Mouse (Mus musculus): ENCODE measurements around the gene Gm20547.
"Not testable (repeated sequence)": the region's sequence is repeated elsewhere in the genome, so short reads cannot be mapped to it uniquely, and the experiment has no call there.

The Gm20547 gene

GRCm38 (mm10) chr17:34881683-34882310 is at the start of gene Gm20547:
TSS of gene Gm20547 (minus strand) at chr17:34882042.
- no peak for DNase-seq (ENCODE audit: low spot score in 2 of 2)

DNA sequence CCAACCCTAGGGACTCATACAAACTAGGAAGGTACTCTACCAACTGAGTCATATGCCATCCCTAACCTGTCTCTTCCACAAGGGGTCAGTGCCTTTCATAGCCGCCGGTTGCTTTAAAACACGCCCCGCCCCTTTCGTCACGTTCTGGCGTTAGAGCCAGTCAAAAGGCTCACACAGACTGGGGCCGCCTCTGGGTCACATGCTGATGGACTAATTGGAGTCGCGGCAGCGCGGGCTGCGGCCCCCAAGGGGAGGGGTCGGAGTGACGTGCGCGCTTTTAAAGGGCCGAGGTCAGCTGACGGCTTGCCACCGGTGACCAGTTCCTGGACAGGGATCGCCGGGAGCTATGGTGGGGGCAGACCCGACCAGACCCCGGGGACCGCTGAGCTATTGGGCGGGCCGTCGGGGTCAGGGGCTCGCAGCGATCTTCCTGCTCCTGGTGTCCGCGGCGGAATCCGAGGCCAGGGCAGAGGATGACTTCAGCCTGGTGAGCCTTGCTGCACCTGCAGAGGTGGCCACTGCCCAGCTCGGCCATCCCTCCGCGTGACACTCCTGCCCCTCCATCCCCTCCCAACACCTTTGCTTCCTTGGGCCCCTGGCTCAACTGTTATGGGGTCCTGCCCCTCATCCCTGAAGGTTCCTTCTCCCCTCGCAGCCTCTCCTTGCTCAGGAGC is 49.4 kb upstream of the Gm20547 start, which contains the start of gene Neu1:
Neu1 (plus strand) TSS at position 193 of the 674 bp plus-strand sequence.
- DNase-seq (ENCODE audit: low spot score in 2 of 2): peak; percentile 95 to 97

DNA sequence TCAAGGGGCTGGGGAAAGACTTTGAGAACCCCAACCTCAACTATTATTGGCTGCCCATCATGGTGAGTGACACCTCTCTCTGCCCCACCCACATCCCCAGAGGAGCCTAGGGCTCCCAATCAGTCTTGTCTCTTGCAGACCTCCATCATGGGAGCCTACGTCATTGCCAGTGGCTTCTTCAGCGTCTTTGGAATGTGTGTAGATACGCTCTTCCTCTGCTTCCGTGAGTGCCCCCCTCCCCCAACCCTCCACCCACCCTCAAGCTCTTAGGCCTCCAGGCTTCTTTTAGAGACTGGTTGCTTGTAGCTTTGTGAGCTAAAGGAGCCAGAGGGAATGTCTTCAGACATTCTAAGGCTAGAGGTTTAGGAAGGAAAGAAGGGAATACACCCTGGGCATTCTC is 47.0 kb upstream of the Gm20547 start:
- no peak for DNase-seq (ENCODE audit: low spot score in 2 of 2)

DNA sequence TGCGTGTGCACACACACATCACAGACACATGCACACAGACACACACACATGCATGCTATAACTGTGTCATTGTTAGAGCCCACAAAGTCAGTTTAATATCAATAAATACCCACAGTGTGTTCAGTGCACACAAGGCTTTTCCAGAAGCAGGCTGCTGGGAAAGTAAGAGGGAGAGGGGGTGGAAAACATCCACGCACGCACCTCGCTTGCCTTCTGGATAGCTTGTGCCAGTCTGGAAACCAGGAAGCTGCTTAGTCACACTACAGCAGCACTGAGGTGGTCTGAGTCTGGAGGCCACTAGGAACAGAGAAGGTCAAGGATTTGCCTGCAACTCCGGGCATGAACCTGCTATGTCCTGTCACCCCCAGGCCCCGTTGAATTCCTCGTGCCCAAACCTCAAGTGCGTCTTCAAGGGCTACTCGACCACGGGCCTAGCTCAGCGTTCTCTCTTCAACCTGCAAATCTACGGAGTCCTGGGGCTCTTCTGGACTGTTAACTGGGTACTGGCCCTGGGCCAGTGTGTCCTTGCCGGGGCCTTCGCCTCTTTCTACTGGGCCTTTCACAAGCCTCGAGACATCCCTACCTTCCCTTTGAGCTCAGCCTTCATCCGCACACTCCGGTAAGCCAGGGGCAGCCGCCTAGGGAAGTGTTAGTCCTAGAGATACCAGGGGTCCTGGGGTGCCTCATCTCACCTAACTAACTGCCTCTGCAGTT is 45.6 kb upstream of the Gm20547 start:
- DNase-seq (ENCODE audit: low spot score in 2 of 2): no peak

DNA sequence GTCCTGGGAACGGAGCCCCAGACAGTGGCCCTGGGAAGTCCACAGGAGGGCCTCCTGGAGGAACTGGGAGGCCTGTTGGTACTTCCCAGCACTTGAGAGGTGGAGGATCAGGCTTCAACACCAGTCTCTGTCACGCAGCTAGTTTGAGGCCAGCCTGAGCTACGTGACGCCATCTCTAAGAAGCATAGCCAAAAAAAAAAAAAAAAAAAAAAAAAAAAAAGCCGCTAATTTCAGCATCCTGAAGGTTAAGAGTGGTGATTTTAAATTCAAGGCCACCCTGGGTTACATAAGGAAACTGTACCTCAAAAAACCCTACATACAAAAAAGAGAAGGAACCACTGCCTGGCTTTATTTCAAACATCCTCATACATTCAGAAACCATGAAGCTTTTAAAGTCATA is 42.4 kb upstream of the Gm20547 start:
- no peak for DNase-seq (ENCODE audit: low spot score in 2 of 2)

- no peak for DNase-seq (ENCODE audit: low spot score in 2 of 2)
Measured at GRCm38 (mm10) chr17:34922939-34923338, 41.1 kb upstream of the Gm20547 start.

- DNase-seq (ENCODE audit: low spot score in 2 of 2): no peak
Measured at GRCm38 (mm10) chr17:34917188-34917587, 35.3 kb upstream of the Gm20547 start.

DNA sequence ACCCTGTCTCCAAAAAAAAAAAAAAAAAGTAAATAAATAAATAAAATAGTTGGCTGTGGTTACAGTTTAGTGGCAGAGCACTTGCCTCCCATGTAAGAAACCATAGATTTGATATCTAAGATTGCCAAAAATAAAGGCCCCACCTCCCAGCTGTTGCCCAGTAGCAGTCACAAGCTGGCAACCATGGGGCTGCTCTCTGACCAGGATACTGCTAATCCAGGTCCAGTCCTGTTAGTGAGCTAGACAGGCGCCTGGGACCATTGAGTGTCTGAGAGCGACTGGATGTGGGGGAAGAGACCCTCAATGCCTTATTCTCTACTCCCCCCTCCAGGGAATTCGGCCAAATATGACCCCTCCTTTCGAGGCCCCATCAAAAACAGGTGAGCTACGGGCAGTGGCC is 34.5 kb upstream of the Gm20547 start:
- DNase-seq (ENCODE audit: low spot score in 2 of 2): no peak

DNA sequence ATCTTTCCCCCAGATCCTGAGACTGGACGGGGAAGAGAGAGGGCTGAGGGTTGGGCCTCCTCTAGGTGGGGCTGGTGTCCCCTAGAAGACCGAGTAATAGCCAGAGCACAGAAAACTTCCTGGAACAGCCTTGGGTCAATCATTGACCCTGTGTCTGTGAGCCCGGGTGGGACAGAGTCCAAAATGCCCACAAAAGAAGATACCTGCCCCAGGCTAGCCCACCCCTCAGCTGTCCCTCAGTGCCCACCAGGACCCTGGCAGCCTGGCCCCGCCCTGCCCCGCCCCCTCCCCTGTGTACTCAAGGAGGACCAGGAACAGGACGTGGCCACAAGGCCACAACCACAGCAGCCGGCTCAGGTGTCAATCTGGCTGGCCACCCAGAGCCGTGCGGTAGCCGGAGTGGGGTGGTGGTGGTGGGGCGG is 33.6 kb upstream of the Gm20547 start:
- DNase-seq (ENCODE audit: low spot score in 2 of 2): no peak

- DNase-seq (ENCODE audit: low spot score in 2 of 2): no peak
Measured at GRCm38 (mm10) chr17:34913930-34914665, 32.3 kb upstream of the Gm20547 start, which contains the start of gene Slc44a4. TSS of gene Slc44a4 (plus strand) at chr17:34914466.

DNA sequence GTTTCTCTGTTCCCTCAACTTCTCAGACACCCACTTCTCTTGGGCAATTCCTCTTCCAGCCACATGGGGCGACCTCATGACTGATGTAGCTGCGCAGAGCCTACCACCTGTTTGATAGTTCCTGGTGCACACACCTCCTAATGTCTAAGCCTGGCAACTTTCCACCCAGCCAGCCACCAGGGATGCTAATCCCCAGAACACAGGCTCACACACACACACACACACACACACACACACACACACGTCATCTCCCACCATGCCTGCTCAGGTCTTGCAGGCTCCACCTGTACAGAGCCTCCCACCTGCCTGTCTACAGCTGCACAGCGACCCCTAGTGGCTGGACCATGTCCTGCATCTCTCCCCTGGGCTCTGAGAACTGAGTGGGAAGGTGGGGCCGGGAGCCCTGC is 30.1 kb upstream of the Gm20547 start:
- peak; percentile 85 to 97 for DNase-seq (ENCODE audit: low spot score in 2 of 2)

- DNase-seq (ENCODE audit: low spot score in 2 of 2): no peak
Measured at GRCm38 (mm10) chr17:34910982-34911381, 29.1 kb upstream of the Gm20547 start.

- DNase-seq (ENCODE audit: low spot score in 2 of 2): no peak
Measured at GRCm38 (mm10) chr17:34902895-34903294, 21.1 kb upstream of the Gm20547 start.

DNA sequence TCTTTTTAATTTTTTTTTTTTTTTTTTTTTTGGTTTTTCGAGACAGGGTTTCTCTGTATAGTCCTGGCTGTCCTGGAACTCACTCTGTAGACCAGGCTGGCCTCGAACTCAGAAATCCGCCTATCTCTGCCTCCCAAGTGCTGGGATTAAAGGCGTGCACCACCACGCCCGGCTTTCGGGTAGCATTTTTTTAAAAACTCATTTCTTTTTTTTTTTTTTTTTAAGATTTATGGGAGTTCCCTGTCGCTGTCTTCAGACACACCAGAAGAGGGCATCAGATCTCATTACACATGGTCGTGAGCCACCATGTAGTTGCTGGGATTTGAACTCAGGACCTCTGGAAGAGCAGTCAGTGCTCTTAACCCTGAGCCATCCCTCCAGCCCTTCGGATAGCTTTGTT is 20.1 kb upstream of the Gm20547 start:
- DNase-seq (ENCODE audit: low spot score in 2 of 2): not testable (repeated sequence)

GRCm38 (mm10) chr17:34900826-34901225 is 19.0 kb upstream of the Gm20547 start:
- DNase-seq (ENCODE audit: low spot score in 2 of 2): not testable (repeated sequence)

DNA sequence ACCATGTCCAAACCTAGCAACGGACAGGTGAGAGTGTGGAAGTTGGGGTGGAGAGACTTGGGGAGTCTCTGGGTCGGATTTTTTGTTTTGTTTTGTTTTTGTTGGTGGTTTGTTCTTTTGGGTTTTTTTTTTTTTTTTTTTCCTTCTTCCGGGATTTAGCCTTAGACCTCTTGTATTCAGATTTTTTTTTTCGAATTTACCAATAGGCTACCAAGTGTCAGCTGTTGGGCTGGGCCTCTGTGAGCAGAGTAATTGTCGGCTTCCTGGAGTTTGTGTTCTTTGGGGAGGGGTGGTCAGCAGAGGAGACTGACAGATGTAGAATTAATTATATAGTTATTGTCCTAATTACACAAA is 18.0 kb upstream of the Gm20547 start:
- DNase-seq (ENCODE audit: low spot score in 2 of 2): no peak

GRCm38 (mm10) chr17:34899053-34899889 is 17.4 kb upstream of the Gm20547 start:
- peak; percentile 45 to 80 for DNase-seq (ENCODE audit: low spot score in 2 of 2)

- peak in 1 of 2 experiments; percentile 71 for DNase-seq (ENCODE audit: low spot score in 2 of 2)
Measured at GRCm38 (mm10) chr17:34898706-34899052, 16.8 kb upstream of the Gm20547 start.

- peak; percentile 75 to 89 for DNase-seq (ENCODE audit: low spot score in 2 of 2)
Measured at GRCm38 (mm10) chr17:34898160-34898586, 16.3 kb upstream of the Gm20547 start, which contains the start of the genes C2 and Ehmt2. TSS of gene C2 (minus strand) at chr17:34898265. TSS of gene Ehmt2 (plus strand) at chr17:34898469.

- DNase-seq (ENCODE audit: low spot score in 2 of 2): peak in 1 of 2 experiments; percentile 67
Measured at GRCm38 (mm10) chr17:34897373-34898159, 15.7 kb upstream of the Gm20547 start.

Data from spleen, postnatal 4 days (tissue).